Mouse (Mus musculus) heart, embryonic 13.5 days (tissue): ENCODE data around the gene Tcp11l1. TPM values are rescaled to one million over a fixed set of nuclear protein-coding genes. Genes with fewer than 3 reads are reported as not detected.
A peak's percentile ranks its signal among the peaks of the same experiment; 100 is the strongest.

Experiments
- ATAC-seq: fragments of 200-750 bp; cut with Nextera tagmentation; 2 replicates; pipeline ENCODE4 v1.8.0; 2017; ENCODE audit warnings: moderate TSS enrichment; ENCODE audit not compliant: insufficient number of reproducible peaks, low FRiP score, low TSS enrichment; ENCODE audit errors: extremely low read depth
- H3K27ac ChIP-seq: fragments of 300-500 bp; sonication (generic); replicated peaks from 2 replicates; pipeline ENCODE4 v1.5.1; 2015; ENCODE audit warnings: moderate library complexity, mild to moderate bottlenecking, inconsistent platforms
- H3K27me3 ChIP-seq: fragments of 300-500 bp; sonication (generic); replicated peaks from 2 replicates; pipeline ENCODE4 v1.6.1; 2015; ENCODE audit warnings: mild to moderate bottlenecking, inconsistent platforms
- H3K36me3 ChIP-seq: fragments of 300-500 bp; sonication (generic); 2 replicates; pipeline ENCODE4 v1.6.1; 2015; ENCODE audit warnings: mild to moderate bottlenecking, inconsistent platforms
- H3K4me1 ChIP-seq: fragments of 300-500 bp; sonication (generic); 2 replicates; pipeline ENCODE4 v1.6.1; 2015; ENCODE audit warnings: inconsistent platforms
- H3K4me2 ChIP-seq: fragments of 300-500 bp; sonication (generic); 2 replicates; pipeline ENCODE4 v1.6.1; 2015; ENCODE audit warnings: inconsistent platforms, mild to moderate bottlenecking, moderate library complexity
- H3K4me3 ChIP-seq: fragments of 300-500 bp; sonication (generic); 2 replicates; pipeline ENCODE4 v1.5.1; 2015; ENCODE audit warnings: moderate library complexity, mild to moderate bottlenecking, inconsistent platforms
- H3K9ac ChIP-seq: fragments of 300-500 bp; sonication (generic); 2 replicates; pipeline ENCODE4 v1.6.1; 2015; ENCODE audit warnings: inconsistent platforms, mild to moderate bottlenecking, moderate library complexity
- H3K9me3 ChIP-seq: fragments of 300-500 bp; sonication (generic); 2 replicates; pipeline ENCODE4 v1.6.1; 2016; ENCODE audit warnings: inconsistent platforms
- WGBS: fragments of 180-500 bp; shearing (Covaris S2); methylation state at CpG from one replicate; pipeline ENCODE4 v1.1.7; 2015; ENCODE audit warnings: mixed read lengths; 5-methylcytosine and 5-hydroxymethylcytosine counted together
- polyA plus RNA-seq: library from polyadenylated mRNA; unstranded; fragments of >200 nt; fragmentation: Nextera tagmentation; extraction: Ambion mirVana; gene quantifications from 2 replicates; pipeline ENCODE4 v1.2.1, GENCODE M21; 2015

Gene Tcp11l1
- polyA plus RNA-seq, 1 experiment from 2014 or later: 25.6 TPM

- Histone ChIP-seq H3K4me1 (peaks cover 17% of the 10 kb centered on the region), H3K9ac (no peak overlapping the region), H3K4me2 (no peak overlapping the region), H3K9me3 (no peaks in the 10 kb centered on the region), H3K27ac (no peak overlapping the region), H3K27me3 (peaks cover 14% of the 10 kb centered on the region; the same call in 1 of the 2 replicates), H3K4me3 (no peak overlapping the region), H3K36me3 (no peaks in the 10 kb centered on the region)
- ATAC-seq: no peak
- 83% methylated on average over 2 of the region's 2 CpGs for WGBS
These were observed 27.7 kb upstream of the Tcp11l1 start for GRCm38 (mm10) chr2:104739691-104740090.

- no peak overlapping the region for H3K4me2 ChIP-seq
- WGBS: 66% methylated on average over 7 of the region's 7 CpGs
- H3K4me1 ChIP-seq: 0 out of 2 replicates have a peak, but pooled peaks cover 4% of the 10 kb centered on the region
- H3K4me3 ChIP-seq: no peak overlapping the region
- no peak overlapping the region for H3K27ac ChIP-seq
- no peaks in the 10 kb centered on the region for H3K36me3 ChIP-seq
- H3K27me3 ChIP-seq: peaks cover 5% of the 10 kb centered on the region; the same call in 1 of the 2 replicates
- no peak overlapping the region for H3K9ac ChIP-seq
- ATAC-seq: no peak
- H3K9me3 ChIP-seq: no peaks in the 10 kb centered on the region
These were observed 24.3 kb upstream of the Tcp11l1 start for GRCm38 (mm10) chr2:104736241-104736640.

- Histone ChIP-seq H3K27ac (no peak overlapping the region), H3K4me1 (no peaks in the 10 kb centered on the region), H3K36me3 (no peaks in the 10 kb centered on the region), H3K27me3 (no peaks in the 10 kb centered on the region), H3K4me2 (no peak overlapping the region), H3K9me3 (no peaks in the 10 kb centered on the region), H3K4me3 (no peak overlapping the region), H3K9ac (no peak overlapping the region)
- WGBS: 77% methylated on average over 7 of the region's 7 CpGs
- ATAC-seq: no peak
These were observed 20.7 kb upstream of the Tcp11l1 start for GRCm38 (mm10) chr2:104732562-104733256.

GRCm38 (mm10) chr2:104732033-104732444 lies 20.1 kb upstream of the Tcp11l1 start:
- Histone ChIP-seq H3K9ac (no peak overlapping the region), H3K4me1 (no peaks in the 10 kb centered on the region), H3K9me3 (no peaks in the 10 kb centered on the region), H3K27ac (no peak overlapping the region), H3K4me3 (no peak overlapping the region), H3K4me2 (no peak overlapping the region), H3K27me3 (no peaks in the 10 kb centered on the region), H3K36me3 (no peaks in the 10 kb centered on the region; the same call in 1 of the 2 replicates)
- ATAC-seq: no peak
- 75% methylated on average over 9 of the region's 9 CpGs for WGBS

GRCm38 (mm10) chr2:104727369-104727768 lies 15.4 kb upstream of the Tcp11l1 start:
- Histone ChIP-seq H3K27ac (no peak overlapping the region), H3K4me1 (no peaks in the 10 kb centered on the region), H3K4me3 (no peak overlapping the region), H3K9ac (no peak overlapping the region), H3K36me3 (peaks cover 4% of the 10 kb centered on the region; the same call in 1 of the 2 replicates), H3K9me3 (no peaks in the 10 kb centered on the region), H3K27me3 (no peaks in the 10 kb centered on the region), H3K4me2 (no peak overlapping the region)
- ATAC-seq: no peak
- WGBS: 46% methylated on average over 1 of the region's 1 CpGs

- H3K27me3 ChIP-seq: no peaks in the 10 kb centered on the region
- ATAC-seq: no peak
- no peak overlapping the region for H3K4me2 ChIP-seq
- no peak overlapping the region for H3K9ac ChIP-seq
- no peaks in the 10 kb centered on the region for H3K4me1 ChIP-seq
- H3K36me3 ChIP-seq: peaks cover 4% of the 10 kb centered on the region; the same call in 1 of the 2 replicates
- H3K4me3 ChIP-seq: no peak overlapping the region
- 83% methylated on average over 3 of the region's 3 CpGs for WGBS
- no peaks in the 10 kb centered on the region for H3K9me3 ChIP-seq
- no peak overlapping the region for H3K27ac ChIP-seq
These were observed 10.1 kb upstream of the Tcp11l1 start for GRCm38 (mm10) chr2:104722021-104722420.

GRCm38 (mm10) chr2:104717827-104718226 lies 5.9 kb upstream of the Tcp11l1 start:
- no peak for ATAC-seq
- Histone ChIP-seq H3K4me1 (peaks cover 1% of the 10 kb centered on the region; the same call in 1 of the 2 replicates), H3K36me3 (no peaks in the 10 kb centered on the region), H3K9ac (no peak overlapping the region), H3K27ac (no peak overlapping the region), H3K4me3 (no peak overlapping the region), H3K9me3 (no peaks in the 10 kb centered on the region), H3K4me2 (no peak overlapping the region), H3K27me3 (peaks cover 5% of the 10 kb centered on the region; the same call in 1 of the 2 replicates)
- 67% methylated on average over 4 of the region's 4 CpGs for WGBS

- no peaks in the 10 kb centered on the region for H3K36me3 ChIP-seq
- peaks cover 5% of the 10 kb centered on the region; the same call in 1 of the 2 replicates for H3K4me1 ChIP-seq
- H3K4me3 ChIP-seq: no peak overlapping the region
- H3K9ac ChIP-seq: no peak overlapping the region
- peaks cover 5% of the 10 kb centered on the region; the same call in 1 of the 2 replicates for H3K27me3 ChIP-seq
- ATAC-seq: no peak
- no peak overlapping the region for H3K27ac ChIP-seq
- no peaks in the 10 kb centered on the region for H3K9me3 ChIP-seq
- H3K4me2 ChIP-seq: no peak overlapping the region
- WGBS: 83% methylated on average over 2 of the region's 2 CpGs
These were observed 5.3 kb upstream of the Tcp11l1 start for GRCm38 (mm10) chr2:104717231-104717735.

- H3K4me3 ChIP-seq: no peak within 1 kb of the TSS
- H3K9me3 ChIP-seq: no peaks in the 10 kb centered on the region
- WGBS: 79% methylated on average over 4 of the region's 4 CpGs
These were observed 4.3 kb upstream of the Tcp11l1 start, which contains the start of gene Pin1rt1 for GRCm38 (mm10) chr2:104716279-104716678. Pin1rt1 (minus strand) TSS chr2:104716379.

GRCm38 (mm10) chr2:104714254-104714691 lies 2.3 kb upstream of the Tcp11l1 start:
- no peak overlapping the region for H3K27ac ChIP-seq
- H3K9me3 ChIP-seq: no peaks in the 10 kb centered on the region
- H3K4me1 ChIP-seq: peaks cover 26% of the 10 kb centered on the region
- no peak for ATAC-seq
- no peak overlapping the region for H3K4me3 ChIP-seq
- H3K36me3 ChIP-seq: no peaks in the 10 kb centered on the region
- 31% methylated on average over 15 of the region's 15 CpGs for WGBS
- no peak overlapping the region for H3K9ac ChIP-seq
- peak overlapping the region; percentile 22; the same call in 1 of the 2 replicates for H3K4me2 ChIP-seq
- H3K27me3 ChIP-seq: peaks cover 5% of the 10 kb centered on the region; the same call in 1 of the 2 replicates

More at GRCm38 (mm10) chr2:104716279-104716678, 4.3 kb upstream of the Tcp11l1 start, which contains the start of gene Pin1rt1:
- ATAC-seq: no peak
- Histone ChIP-seq H3K27me3 (peaks cover 5% of the 10 kb centered on the region; the same call in 1 of the 2 replicates), H3K36me3 (no peaks in the 10 kb centered on the region), H3K27ac (no peak within 1 kb of the TSS), H3K4me2 (no peak within 1 kb of the TSS), H3K9ac (no peak within 1 kb of the TSS), H3K4me1 (peaks cover 7% of the 10 kb centered on the region)

GRCm38 (mm10) chr2:104712486-104712809 lies 479 bp upstream of the Tcp11l1 start:
- peak overlapping the region; percentile 83 for H3K4me2 ChIP-seq
- H3K9ac ChIP-seq: peak overlapping the region; percentile 90
- peaks cover 26% of the 10 kb centered on the region for H3K4me1 ChIP-seq
- H3K4me3 ChIP-seq: peak overlapping the region; percentile 83
- peaks cover 5% of the 10 kb centered on the region; the same call in 1 of the 2 replicates for H3K27me3 ChIP-seq
- H3K9me3 ChIP-seq: no peaks in the 10 kb centered on the region
- no peaks in the 10 kb centered on the region for H3K36me3 ChIP-seq
- no peak for ATAC-seq
- WGBS: 2% methylated on average over 7 of the region's 7 CpGs
- peak overlapping the region; percentile 61 for H3K27ac ChIP-seq
